ENCODE assay signal across 27 mouse cellular contexts in genomic region chr2:69562761-69563160, GRCm38 (mm10). TPM values are rescaled to one million over a fixed set of nuclear protein-coding genes. Genes with fewer than 3 reads are reported as not detected.
DNase-seq lines count a peak whose midpoint lies in the region; ATAC-seq lines count a peak whose summit lies in the region.
"Had no signal": no experiment of that assay in that cellular context is flagged by ENCODE, and none has a peak within 500 bp of the region (broad histone marks: within the 10 kb centered on the region; RNA-seq: fewer than 3 reads in every experiment).

No protein-coding gene starts in this region.

- WGBS in liver, embryonic 11.5 days, result 42% methylated on average over 5 of the region's 5 CpGs
- WGBS in liver, embryonic 12.5 days (ENCODE audit: insufficient replicate concordance), result 23% methylated on average over 5 of the region's 5 CpGs

- H3K9me3 ChIP-seq in liver, embryonic 11.5 days (ENCODE audit: control insufficient read depth, low read length), result no peaks in the 10 kb centered on the region
- no peaks in the 10 kb centered on the region for H3K9me3 ChIP-seq in liver, embryonic 12.5 days (replicated peaks)
- H3K9me3 ChIP-seq: embryonic facial prominence, embryonic 12.5 days; embryonic facial prominence, embryonic 15.5 days; heart, embryonic 12.5 days; heart, embryonic 15.5 days had no signal

- H3K27me3 ChIP-seq in liver, embryonic 11.5 days (replicated peaks; ENCODE audit: control insufficient read depth, insufficient read depth, low read length), result peaks cover 5% of the 10 kb centered on the region
- peaks cover 21% of the 10 kb centered on the region for H3K27me3 ChIP-seq in liver, embryonic 12.5 days (replicated peaks)
- H3K27me3 ChIP-seq: embryonic facial prominence, embryonic 12.5 days; embryonic facial prominence, embryonic 15.5 days; heart, embryonic 12.5 days; heart, embryonic 15.5 days had no signal

- no peak for DNase-seq in liver, embryonic 11.5 days (ENCODE audit: low spot score)
- DNase-seq in adrenal gland, adult (ENCODE audit: inconsistent age in 2 of 2, low spot score in 1 of 2), result no peak
- no peak for DNase-seq in adrenal gland, adult 8-10 months
- DNase-seq: adrenal gland, postnatal 10 days; adrenal gland, postnatal 36 days; B cell, adult 2 months; cerebellum, adult 18-20 months; cerebellum, adult 9-10 months; cerebellum, postnatal 14 days; forebrain, postnatal 0 days; gastrocnemius, adult 2 months; gastrocnemius, postnatal 14 days; heart, adult 18-20 months; heart, postnatal 10 days; heart, postnatal 36 days had no signal

- no peak for ATAC-seq in liver, embryonic 11.5 days (replicated peaks; ENCODE audit: low FRiP score)
- no peak for ATAC-seq in liver, embryonic 12.5 days
- ATAC-seq in common myeloid progenitor, adult 5-6 weeks (replicated peaks; ENCODE audit: low read depth, poor library complexity, severe bottlenecking), result peak; percentile 68
- 0 out of 2 replicates have a peak, but pooled peaks have one; percentile 33 for ATAC-seq in megakaryocyte, adult 5-6 weeks (ENCODE audit: poor library complexity, severe bottlenecking)
- ATAC-seq: forebrain, embryonic 14.5 days; forebrain, postnatal 0 days; hindbrain, postnatal 0 days; inflammation-experienced regulatory T-cells, adult 6 months had no signal

- peak overlapping the region; percentile 46; the same call in 1 of the 2 replicates for H3K4me2 ChIP-seq in liver, embryonic 11.5 days
- H3K4me2 ChIP-seq in liver, embryonic 12.5 days, result no peak overlapping the region
- H3K4me2 ChIP-seq: embryonic facial prominence, embryonic 12.5 days; embryonic facial prominence, embryonic 15.5 days; heart, embryonic 12.5 days; heart, embryonic 15.5 days; hindbrain, embryonic 14.5 days had no signal

- peaks cover 8% of the 10 kb centered on the region for H3K4me1 ChIP-seq in liver, embryonic 11.5 days (replicated peaks; ENCODE audit: control insufficient read depth, insufficient read depth, low read length)
- peaks cover 12% of the 10 kb centered on the region for H3K4me1 ChIP-seq in liver, embryonic 12.5 days
- H3K4me1 ChIP-seq: embryonic facial prominence, embryonic 12.5 days; embryonic facial prominence, embryonic 15.5 days; heart, embryonic 15.5 days had no signal

- H3K27ac ChIP-seq in liver, embryonic 11.5 days (ENCODE audit: low read depth, low read length), result no peak overlapping the region
- H3K27ac ChIP-seq in liver, embryonic 12.5 days, result no peak overlapping the region
- H3K27ac ChIP-seq: embryonic facial prominence, embryonic 12.5 days; embryonic facial prominence, embryonic 15.5 days; gastrocnemius, adult 2 months; heart, embryonic 15.5 days; hindbrain, embryonic 14.5 days; hindbrain, postnatal 0 days had no signal

- H3K9ac ChIP-seq in liver, embryonic 11.5 days (ENCODE audit: low read depth, low read length), result no peak overlapping the region
- H3K9ac ChIP-seq in liver, embryonic 12.5 days, result no peak overlapping the region
- H3K9ac ChIP-seq: embryonic facial prominence, embryonic 12.5 days; embryonic facial prominence, embryonic 15.5 days; forebrain, postnatal 0 days; heart, embryonic 12.5 days; heart, embryonic 15.5 days; hindbrain, embryonic 14.5 days had no signal

- H3K4me3 ChIP-seq in liver, embryonic 11.5 days (ENCODE audit: low read depth, low read length), result no peak overlapping the region
- no peak overlapping the region for H3K4me3 ChIP-seq in liver, embryonic 12.5 days
- H3K4me3 ChIP-seq: embryonic facial prominence, embryonic 12.5 days; embryonic facial prominence, embryonic 15.5 days; gastrocnemius, adult 2 months; heart, embryonic 12.5 days; heart, embryonic 15.5 days had no signal

- H3K36me3 ChIP-seq in liver, embryonic 11.5 days (ENCODE audit: control insufficient read depth, insufficient read depth, low read length), result no peaks in the 10 kb centered on the region
- H3K36me3 ChIP-seq in liver, embryonic 12.5 days, result no peaks in the 10 kb centered on the region
- H3K36me3 ChIP-seq: embryonic facial prominence, embryonic 12.5 days; embryonic facial prominence, embryonic 15.5 days; heart, embryonic 12.5 days; heart, embryonic 15.5 days had no signal

RNA-seq across cellular contexts. Expression of gene Lrp2, which starts 23.1 kb away (rescaled TPM):
- polyA plus RNA-seq in liver, embryonic 11.5 days (2014; fragmentation: Nextera tagmentation; extraction: Ambion mirVana), result 0.22 and 0.29 TPM in 2 replicates
- polyA plus RNA-seq in liver, embryonic 12.5 days (2016; fragmentation: Nextera tagmentation; extraction: Ambion mirVana), result 0.10 and 0.29 TPM in 2 replicates
- not detected in 2 replicates for total RNA-seq in common myeloid progenitor, adult 5-6 weeks (2017)
- not detected in 2 replicates for total RNA-seq in megakaryocyte, adult 5-6 weeks (2015)
- not detected in 2 replicates for total RNA-seq in megakaryocyte, adult 5-6 weeks (2017)
- under 1 TPM; 0.15 to 0.42 (median 0.24) TPM for total RNA-seq in adrenal gland, adult 8-10 months (2022)
- total RNA-seq: gastrocnemius, adult 2 months; gastrocnemius, postnatal 14 days; MEL had no signal
- polyA plus RNA-seq: inflammation-experienced regulatory T-cells, adult 6 months had no signal

Comparison
In these comparisons a context has a peak if more than half of its experiments do, and no peak if none do; other contexts are left out.
1. ATAC-seq: peak in common myeloid progenitor, adult 5-6 weeks (single experiment) and megakaryocyte, adult 5-6 weeks (single experiment); none in liver, embryonic 11.5 days (single experiment) and liver, embryonic 12.5 days (single experiment).